Mouse (Mus musculus) spleen, adult 2 months (tissue): Measurements from ENCODE around the gene Sbk2. TPM values are rescaled to one million over a fixed set of nuclear protein-coding genes. Genes with fewer than 3 reads are reported as not detected.

ENCODE experiments used
- DNase-seq, 2 experiments: peaks; one replicate each; pipeline versions ENCODE4 v3.0.0 to v3.0.0-alpha.2; 2012 to 2021; ENCODE audit warnings: low spot score in 2 of 2, low read depth in 1 of 2
- H3K27ac ChIP-seq: fragments of 200-500 bp; 2 replicates; pipeline ENCODE4 v1.5.1; 2012; ENCODE audit warnings: low read length, inconsistent platforms; ENCODE audit not compliant: insufficient read depth
- H3K27me3 ChIP-seq: fragments of 200-500 bp; 2 replicates; pipeline ENCODE4 v1.6.1; 2012; ENCODE audit warnings: mild to moderate bottlenecking, moderate library complexity, low read length, inconsistent platforms; ENCODE audit not compliant: control insufficient read depth, insufficient read depth
- H3K36me3 ChIP-seq: fragments of 200-500 bp; 2 replicates; pipeline ENCODE4 v1.6.1; 2012; ENCODE audit warnings: mild to moderate bottlenecking, low read length, inconsistent platforms; ENCODE audit not compliant: control insufficient read depth, insufficient read depth
- H3K4me1 ChIP-seq: fragments of 200-500 bp; 2 replicates; pipeline ENCODE4 v1.6.1; 2011; ENCODE audit warnings: inconsistent platforms; ENCODE audit not compliant: control insufficient read depth, insufficient read depth, insufficient read length
- H3K4me3 ChIP-seq: fragments of 200-500 bp; 2 replicates; pipeline ENCODE4 v1.5.1; 2011; ENCODE audit warnings: mild to moderate bottlenecking, inconsistent platforms; ENCODE audit not compliant: insufficient read depth, insufficient read length; ENCODE audit errors: extremely low read depth
- CTCF ChIP-seq: fragments of 200-500 bp; IDR thresholded peaks from 2 replicates; pipeline ENCODE4 v1.5.1; 2011; ENCODE audit warnings: mild to moderate bottlenecking, inconsistent platforms; ENCODE audit not compliant: insufficient read depth, insufficient read length, insufficient replicate concordance; ENCODE audit errors: extremely low read depth
- POLR2A ChIP-seq: fragments of 200-500 bp; IDR thresholded peaks from 2 replicates; pipeline ENCODE4 v1.6.1; 2011; ENCODE audit warnings: low read depth, low read length, inconsistent platforms
- WGBS: fragments of 180-500 bp; shearing (Covaris S2); methylation state at CpG from one replicate; pipeline ENCODE4 v1.1.7; 2018; 5-methylcytosine and 5-hydroxymethylcytosine counted together
- polyA plus RNA-seq: library from polyadenylated mRNA; depleted of rRNA; stranded (reverse); fragments of >200 nt; gene quantifications from 2 replicates; pipeline ENCODE4 v1.2.3, GENCODE M21; 2012

Gene Sbk2
- polyA plus RNA-seq, 1 experiment, result 1.9 TPM

- TF ChIP-seq POLR2A, result no peak
- peak; percentile 74; the same call in 1 of the 2 replicates for TF ChIP-seq CTCF
- Histone ChIP-seq H3K27ac (no peak overlapping the region), H3K27me3 (no peaks in the 10 kb centered on the region), H3K36me3 (no peaks in the 10 kb centered on the region), H3K4me3 (no peak overlapping the region), H3K4me1 (peaks cover 1% of the 10 kb centered on the region; the same call in 1 of the 2 replicates)
- peak in 1 of 2 experiments; percentile 77 for DNase-seq
- 32% methylated on average over 2 of the region's 2 CpGs for WGBS
Measured at GRCm38 (mm10) chr7:4938456-4938855, 25.8 kb downstream of the Sbk2 start.

GRCm38 (mm10) chr7:4937392-4937791 lies 26.8 kb downstream of the Sbk2 start:
- Histone ChIP-seq H3K27me3 (no peaks in the 10 kb centered on the region), H3K27ac (no peak overlapping the region), H3K4me3 (no peak overlapping the region), H3K4me1 (no peaks in the 10 kb centered on the region), H3K36me3 (no peaks in the 10 kb centered on the region)
- 65% methylated on average over 11 of the region's 11 CpGs for WGBS
- TF ChIP-seq CTCF (no peak), POLR2A (no peak)
- DNase-seq, result no peak

GRCm38 (mm10) chr7:4936832-4937231 lies 27.4 kb downstream of the Sbk2 start:
- no peak overlapping the region for H3K27ac ChIP-seq
- WGBS, result 51% methylated on average over 10 of the region's 10 CpGs
- DNase-seq, result no peak
- no peaks in the 10 kb centered on the region for H3K36me3 ChIP-seq
- H3K4me1 ChIP-seq, result no peaks in the 10 kb centered on the region
- no peaks in the 10 kb centered on the region for H3K27me3 ChIP-seq
- TF ChIP-seq POLR2A (no peak), CTCF (no peak)
- H3K4me3 ChIP-seq, result no peak overlapping the region

GRCm38 (mm10) chr7:4934160-4934914 lies 29.9 kb downstream of the Sbk2 start:
- Histone ChIP-seq H3K27me3 (no peaks in the 10 kb centered on the region), H3K27ac (no peak overlapping the region), H3K4me1 (no peaks in the 10 kb centered on the region), H3K4me3 (no peak overlapping the region), H3K36me3 (no peaks in the 10 kb centered on the region)
- WGBS, result 79% methylated on average over 4 of the region's 4 CpGs
- TF ChIP-seq POLR2A (no peak), CTCF (no peak)
- no peak for DNase-seq

- DNase-seq, result no peak
- H3K27ac ChIP-seq, result no peak overlapping the region
- H3K36me3 ChIP-seq, result no peaks in the 10 kb centered on the region
- WGBS, result 72% methylated on average over 12 of the region's 12 CpGs
- H3K4me3 ChIP-seq, result no peak overlapping the region
- H3K4me1 ChIP-seq, result no peaks in the 10 kb centered on the region
- TF ChIP-seq POLR2A (no peak), CTCF (no peak)
- no peaks in the 10 kb centered on the region for H3K27me3 ChIP-seq
Measured at GRCm38 (mm10) chr7:4933103-4933502, 31.1 kb downstream of the Sbk2 start.

GRCm38 (mm10) chr7:4928323-4928722 lies 35.9 kb downstream of the Sbk2 start:
- peaks cover 7% of the 10 kb centered on the region for H3K4me1 ChIP-seq
- DNase-seq, result no peak
- H3K36me3 ChIP-seq, result no peaks in the 10 kb centered on the region
- no peak overlapping the region for H3K27ac ChIP-seq
- peaks cover 6% of the 10 kb centered on the region for H3K27me3 ChIP-seq
- TF ChIP-seq CTCF (no peak), POLR2A (no peak)
- 85% methylated on average over 17 of the region's 17 CpGs for WGBS
- no peak overlapping the region for H3K4me3 ChIP-seq

GRCm38 (mm10) chr7:4927711-4928110 lies 36.5 kb downstream of the Sbk2 start:
- no peaks in the 10 kb centered on the region for H3K36me3 ChIP-seq
- H3K27ac ChIP-seq, result no peak overlapping the region
- no peak for TF ChIP-seq CTCF
- TF ChIP-seq POLR2A, result no peak
- no peak overlapping the region for H3K4me3 ChIP-seq
- WGBS, result 67% methylated on average over 8 of the region's 8 CpGs
- peaks cover 11% of the 10 kb centered on the region for H3K27me3 ChIP-seq
- H3K4me1 ChIP-seq, result peaks cover 13% of the 10 kb centered on the region
- DNase-seq, result no peak
